Mouse (Mus musculus) gastrocnemius, postnatal 4 days (tissue): ENCODE data around the gene Tcl1b4. TPM values are rescaled to one million over a fixed set of nuclear protein-coding genes. Genes with fewer than 3 reads are reported as not detected.

Experiments used
- DNase-seq, 2 experiments: peaks; one replicate each; pipeline ENCODE4 v3.0.0; 2021 to 2022; ENCODE audit warnings: low spot score in 2 of 2, mixed read lengths in 2 of 2
- total RNA-seq, 2 experiments: library from RNA; stranded (reverse); gene quantifications; 2 replicates each; pipeline ENCODE4 v1.2.3; 2021

Tcl1b4 gene
- total RNA-seq, 2 experiments from 2014 or later, result not detected

- no peak for DNase-seq
Measured at GRCm38 (mm10) chr12:105239060-105239459, 37.3 kb downstream of the Tcl1b4 start.

GRCm38 (mm10) chr12:105248763-105249233 lies 47.0 kb downstream of the Tcl1b4 start:
- DNase-seq, result no peak

GRCm38 (mm10) chr12:105253796-105254195 lies 52.0 kb downstream of the Tcl1b4 start:
- DNase-seq, result no peak

Other genes starting within 250 kb of the Tcl1b4 start
- 10 to 100 TPM; 17.7 to 19.2 TPM for gene Syne3, start 192.1 kb upstream of the Tcl1b4 start, total RNA-seq
- gene Glrx5, start 169.3 kb upstream of the Tcl1b4 start, total RNA-seq, result 10 to 100 TPM; 64.0 to 65.3 TPM
- gene Tcl1b2, start 55.9 kb upstream of the Tcl1b4 start, total RNA-seq, result not detected
- gene Tcl1b1, start 42.3 kb upstream of the Tcl1b4 start, total RNA-seq, result not detected
- not detected for gene Tcl1b5, start 25.6 kb upstream of the Tcl1b4 start, total RNA-seq
- not detected for gene Tcl1b3, start 10.9 kb upstream of the Tcl1b4 start, total RNA-seq
- gene Tcl1, start 20.8 kb downstream of the Tcl1b4 start, total RNA-seq, result not detected
- not detected for gene Tunar, start 131.9 kb downstream of the Tcl1b4 start, total RNA-seq